Mouse (Mus musculus): ENCODE data around the gene Ergic1. TPM values are rescaled to one million over a fixed set of nuclear protein-coding genes. Genes with fewer than 3 reads are reported as not detected.

Gene Ergic1
- total RNA-seq, 2 experiments from 2014 or later: 71.4 to 87.7 TPM

Small RNA genes lying within 50 kb of the gene (microRNA-seq; reads per million reads assigned to microRNA genes)
- gene Gm22420: 0 reads per million in 2 experiments

Other genes starting within 250 kb of the Ergic1 start
- 1 to 10 TPM; 8.4 TPM for gene Neurl1b, start 146.7 kb upstream of the Ergic1 start, total RNA-seq (2021)
- 10 to 100 TPM; 30.8 to 77.9 TPM for gene Dusp1, start 639 bp downstream of the Ergic1 start, total RNA-seq (2021)
- gene Atp6v0e, start 101.7 kb downstream of the Ergic1 start, total RNA-seq (2021): 10 to 100 TPM; 37.4 to 40.8 TPM
- 10 to 100 TPM; 14.1 to 20.1 TPM for gene Crebrf, start 154.2 kb downstream of the Ergic1 start, total RNA-seq (2021)
- gene Bnip1, start 219.6 kb downstream of the Ergic1 start, total RNA-seq (2021): 10 to 100 TPM; 18.7 to 22.5 TPM

Data from gastrocnemius, postnatal 14 days (tissue).